In the genomic region with DNA sequence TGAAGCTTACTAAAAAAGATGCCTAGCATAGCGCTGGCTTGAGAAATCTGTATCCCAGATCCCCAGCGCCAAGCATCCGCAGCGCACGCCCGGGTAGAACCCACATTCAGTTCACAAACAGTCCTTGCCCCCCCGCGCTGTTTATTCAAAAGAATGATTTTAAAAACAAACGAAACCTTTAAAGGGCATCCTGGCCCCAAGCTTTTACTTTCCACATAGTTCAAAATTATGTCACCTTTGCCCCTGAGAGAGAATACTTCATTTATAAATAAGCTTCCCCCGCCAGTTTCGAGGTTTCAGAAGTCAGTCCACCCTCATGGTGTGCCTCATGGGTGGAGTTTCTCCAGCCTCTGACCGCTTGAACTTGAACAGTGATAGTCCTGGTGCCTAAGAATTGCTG, we compare ENCODE assay signal across 8 mouse cellular contexts. TPM values are rescaled to one million over a fixed set of nuclear protein-coding genes. Genes with fewer than 3 reads are reported as not detected.
A peak's percentile ranks its signal among the peaks of the same experiment; 100 is the strongest.
DNase-seq lines count a peak whose midpoint lies in the region; ATAC-seq lines count a peak whose summit lies in the region.

No protein-coding gene starts in this region.

- no peak for ATAC-seq in heart, embryonic 14.5 days (ENCODE audit: insufficient number of reproducible peaks, insufficient read depth, low FRiP score, low read depth)
- ATAC-seq in intestine, embryonic 15.5 days: no peak

- no peaks in the 10 kb centered on the region for H3K27me3 ChIP-seq in heart, embryonic 14.5 days (ENCODE audit: control insufficient read depth, insufficient read depth, low read length)
- H3K27me3 ChIP-seq in embryonic facial prominence, embryonic 10.5 days (replicated peaks; ENCODE audit: low read depth, poor library complexity, severe bottlenecking): peaks cover 16% of the 10 kb centered on the region
- no peaks in the 10 kb centered on the region for H3K27me3 ChIP-seq in intestine, embryonic 15.5 days (replicated peaks)
- H3K27me3 ChIP-seq in midbrain, embryonic 10.5 days (ENCODE audit: low read depth, poor library complexity, severe bottlenecking): peaks cover 22% of the 10 kb centered on the region

- peak overlapping the region; percentile 81 for H3K9ac ChIP-seq in heart, embryonic 14.5 days (ENCODE audit: low read length)
- H3K9ac ChIP-seq in intestine, embryonic 15.5 days: peak overlapping the region; percentile 77

- WGBS in heart, embryonic 14.5 days: 14% methylated on average over 12 of the region's 12 CpGs
- WGBS in embryonic facial prominence, embryonic 10.5 days: 17% methylated on average over 12 of the region's 12 CpGs
- 22% methylated on average over 12 of the region's 12 CpGs for WGBS in intestine, embryonic 15.5 days
- WGBS in midbrain, embryonic 10.5 days: 18% methylated on average over 12 of the region's 12 CpGs

- H3K36me3 ChIP-seq in heart, embryonic 14.5 days (ENCODE audit: control insufficient read depth, insufficient read depth, low read length): no peaks in the 10 kb centered on the region
- no peaks in the 10 kb centered on the region for H3K36me3 ChIP-seq in embryonic facial prominence, embryonic 10.5 days (replicated peaks)
- H3K36me3 ChIP-seq in intestine, embryonic 15.5 days: no peaks in the 10 kb centered on the region
- no peaks in the 10 kb centered on the region for H3K36me3 ChIP-seq in midbrain, embryonic 10.5 days

- H3K4me2 ChIP-seq in heart, embryonic 14.5 days (ENCODE audit: low read length): peak overlapping the region; percentile 92
- peak overlapping the region; percentile 98 for H3K4me2 ChIP-seq in intestine, embryonic 15.5 days (replicated peaks)

- intact Hi-C loops in heart, postnatal 25 days (cut with DNase I): loop anchor here (5.0 kb wide), 2 partner anchors 54 to 159 kb away; no protein-coding TSS in a partner anchor

- peak overlapping the region; percentile 51 to 72 for H3K4me3 ChIP-seq in heart, embryonic 14.5 days (ENCODE audit: control insufficient read depth in 1 of 2, insufficient read depth in 1 of 2, low read depth in 1 of 2, low read length in 2 of 2)
- peak overlapping the region; percentile 89 for H3K4me3 ChIP-seq in embryonic facial prominence, embryonic 10.5 days
- peak overlapping the region; percentile 77 for H3K4me3 ChIP-seq in intestine, embryonic 15.5 days (replicated peaks)
- H3K4me3 ChIP-seq in midbrain, embryonic 10.5 days: peak overlapping the region; percentile 77

- H3K4me1 ChIP-seq in heart, embryonic 14.5 days (ENCODE audit: control insufficient read depth in 2 of 2, insufficient read depth in 2 of 2, low read length in 2 of 2): peaks cover 5 to 16% of the 10 kb centered on the region in 2 experiments
- H3K4me1 ChIP-seq in embryonic facial prominence, embryonic 10.5 days: peaks cover 33% of the 10 kb centered on the region
- peaks cover 14% of the 10 kb centered on the region for H3K4me1 ChIP-seq in intestine, embryonic 15.5 days (replicated peaks)
- peaks cover 25% of the 10 kb centered on the region for H3K4me1 ChIP-seq in midbrain, embryonic 10.5 days

- no peak for DNase-seq in heart, postnatal 25 days (ENCODE audit: low spot score)
- DNase-seq in embryonic facial prominence, embryonic 10.5 days (ENCODE audit: low spot score): peak; percentile 21
- no peak for DNase-seq in midbrain, embryonic 10.5 days (ENCODE audit: low spot score)
- no peak for DNase-seq in right cerebral cortex, postnatal 4 days
- no peak for DNase-seq in thymus, postnatal 0 days (ENCODE audit: low spot score)
- no peak for DNase-seq in thymus, postnatal 4 days

- H3K27ac ChIP-seq in heart, embryonic 14.5 days (replicated peaks in 1 of 2; ENCODE audit: control insufficient read depth in 1 of 2, insufficient read depth in 1 of 2, low read depth in 2 of 2, low read length in 2 of 2): 0 out of 4 replicates have a peak overlapping the region, but pooled peaks of 1 of the 2 experiments have one; percentile 87
- H3K27ac ChIP-seq in embryonic facial prominence, embryonic 10.5 days (replicated peaks): no peak overlapping the region
- H3K27ac ChIP-seq in intestine, embryonic 15.5 days: no peak overlapping the region
- H3K27ac ChIP-seq in midbrain, embryonic 10.5 days (replicated peaks): no peak overlapping the region

- H3K9me3 ChIP-seq in heart, embryonic 14.5 days (ENCODE audit: control insufficient read depth, low read length): no peaks in the 10 kb centered on the region
- H3K9me3 ChIP-seq in embryonic facial prominence, embryonic 10.5 days: no peaks in the 10 kb centered on the region
- no peaks in the 10 kb centered on the region for H3K9me3 ChIP-seq in intestine, embryonic 15.5 days
- no peaks in the 10 kb centered on the region for H3K9me3 ChIP-seq in midbrain, embryonic 10.5 days (replicated peaks)

RNA-seq across cellular contexts. Expression of a gene that starts 1.6 kb away (rescaled TPM):
- 11.2 and 11.3 TPM in 2 replicates for polyA plus RNA-seq in heart, embryonic 14.5 days (2014; fragmentation: Nextera tagmentation; extraction: Ambion mirVana)
- total RNA-seq in heart, postnatal 25 days (2021): 10 to 100 TPM; 10.6 to 12.2 TPM
- polyA plus RNA-seq in embryonic facial prominence, embryonic 10.5 days (2016; fragmentation: Nextera tagmentation; extraction: Ambion mirVana): 16.9 and 17.6 TPM in 2 replicates
- polyA plus RNA-seq in intestine, embryonic 15.5 days (2015; fragmentation: Nextera tagmentation; extraction: Ambion mirVana): 18.4 and 19.4 TPM in 2 replicates
- polyA plus RNA-seq in midbrain, embryonic 10.5 days (2016; fragmentation: Nextera tagmentation; extraction: Ambion mirVana): 12.1 and 12.6 TPM in 2 replicates
- polyA plus RNA-seq in thymus, postnatal 0 days (2015; fragmentation: Nextera tagmentation; extraction: Ambion mirVana): 5.5 and 6.1 TPM in 2 replicates
